Mouse (Mus musculus): ENCODE results near the gene Dpm3. TPM values are rescaled to one million over a fixed set of nuclear protein-coding genes. Genes with fewer than 3 reads are reported as not detected.
A peak's percentile ranks its signal among the peaks of the same experiment; 100 is the strongest.

The Dpm3 gene
- polyA plus RNA-seq, 1 experiment from 2014 or later: 122 TPM

DNA sequence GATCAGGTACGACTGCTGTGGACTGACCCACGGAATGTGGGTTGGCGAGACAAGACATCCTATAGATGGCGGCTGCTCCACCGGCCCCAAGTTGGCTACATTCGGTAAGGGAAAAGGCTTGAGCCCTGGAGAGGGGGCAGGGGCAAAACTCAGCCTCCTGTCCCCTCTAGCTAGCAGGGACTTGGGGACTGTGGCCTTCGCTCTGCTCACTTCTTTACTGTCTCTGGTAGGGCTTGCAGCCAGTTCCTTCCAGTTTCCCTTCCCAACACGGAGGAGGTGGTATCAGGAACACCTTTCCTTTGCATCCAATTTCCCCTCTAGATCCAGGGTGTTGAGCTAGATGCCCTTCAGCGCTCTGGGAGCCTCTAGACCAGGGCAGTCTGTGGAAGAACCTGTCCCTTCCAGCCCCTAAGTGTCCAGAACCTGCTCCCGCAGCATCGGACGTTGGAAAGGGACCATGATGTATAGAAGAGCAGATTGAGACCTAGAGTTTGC, 33.8 kb upstream of the Dpm3 start:
- WGBS: 53% methylated on average over 12 of the region's 12 CpGs

DNA sequence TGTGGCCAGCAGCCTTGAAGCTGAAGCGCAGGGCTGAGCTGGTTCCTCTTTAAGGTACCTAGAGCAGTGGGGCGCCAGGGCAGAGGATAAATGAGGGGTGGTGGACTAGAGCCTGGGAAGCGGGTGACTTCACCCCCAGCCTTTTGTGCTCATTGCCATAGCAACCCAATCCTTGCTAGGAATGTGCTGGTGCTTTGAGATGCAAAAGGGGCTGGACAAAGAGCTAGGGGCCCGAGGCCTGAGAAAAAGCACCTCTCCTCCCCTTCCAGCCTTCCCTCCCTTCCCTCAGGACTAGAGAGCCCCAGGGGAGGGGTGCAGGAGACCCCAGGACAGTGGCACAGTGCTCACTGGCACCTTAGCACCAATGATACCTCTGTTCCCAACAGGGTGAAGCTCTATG, 33.2 kb upstream of the Dpm3 start:
- Histone ChIP-seq H3K27me3 (peaks cover 12% of the 10 kb centered on the region; the same call in 1 of the 2 replicates), H3K27ac (peak overlapping the region; percentile 91), H3K36me3 (no peaks in the 10 kb centered on the region), H3K4me3 (peak overlapping the region; percentile 46), H3K9me3 (no peaks in the 10 kb centered on the region), H3K4me2 (peak overlapping the region; percentile 83), H3K4me1 (peaks cover 28% of the 10 kb centered on the region), H3K9ac (peak overlapping the region; percentile 46; the same call in 1 of the 2 replicates)
- no peak for ATAC-seq (ENCODE audit: borderline replicate concordance, extremely low read depth, low FRiP score, low TSS enrichment)
- WGBS: 43% methylated on average over 4 of the region's 4 CpGs

More for the DNA sequence above, 33.8 kb upstream of the Dpm3 start:
- Histone ChIP-seq H3K4me1 (peaks cover 25% of the 10 kb centered on the region), H3K27me3 (peaks cover 10% of the 10 kb centered on the region; the same call in 1 of the 2 replicates), H3K9me3 (no peaks in the 10 kb centered on the region), H3K27ac (peak overlapping the region; percentile 91), H3K4me3 (peak overlapping the region; percentile 46), H3K36me3 (no peaks in the 10 kb centered on the region), H3K4me2 (peak overlapping the region; percentile 83), H3K9ac (no peak overlapping the region)
- no peak for ATAC-seq (ENCODE audit: borderline replicate concordance, extremely low read depth, low FRiP score, low TSS enrichment)

DNA sequence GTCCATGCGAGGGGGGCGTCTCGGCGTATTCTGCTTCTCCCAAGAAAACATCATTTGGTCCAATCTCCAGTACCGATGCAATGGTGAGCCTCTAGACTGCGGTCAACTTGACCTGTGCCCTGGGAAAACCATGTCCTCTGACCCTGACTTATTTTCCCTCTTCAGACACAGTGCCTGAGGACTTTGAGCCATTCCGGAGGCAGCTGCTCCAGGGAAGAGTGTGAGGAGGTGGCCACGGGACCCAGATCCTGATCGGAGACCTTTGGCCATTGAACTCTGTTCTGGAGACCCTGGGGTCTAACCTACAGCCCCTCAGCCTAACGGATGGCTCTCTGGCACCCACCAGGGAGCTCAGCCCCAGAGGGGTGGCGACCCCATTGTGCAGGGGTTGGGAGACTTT, 32.8 kb upstream of the Dpm3 start:
- Histone ChIP-seq H3K4me1 (peaks cover 29% of the 10 kb centered on the region), H3K36me3 (no peaks in the 10 kb centered on the region), H3K4me2 (peak overlapping the region; percentile 83), H3K27ac (peak overlapping the region; percentile 91), H3K4me3 (peak overlapping the region; percentile 46), H3K27me3 (peaks cover 13% of the 10 kb centered on the region; the same call in 1 of the 2 replicates), H3K9ac (peak overlapping the region; percentile 46), H3K9me3 (no peaks in the 10 kb centered on the region)
- no peak for ATAC-seq (ENCODE audit: borderline replicate concordance, extremely low read depth, low FRiP score, low TSS enrichment)
- WGBS: 36% methylated on average over 11 of the region's 11 CpGs

DNA sequence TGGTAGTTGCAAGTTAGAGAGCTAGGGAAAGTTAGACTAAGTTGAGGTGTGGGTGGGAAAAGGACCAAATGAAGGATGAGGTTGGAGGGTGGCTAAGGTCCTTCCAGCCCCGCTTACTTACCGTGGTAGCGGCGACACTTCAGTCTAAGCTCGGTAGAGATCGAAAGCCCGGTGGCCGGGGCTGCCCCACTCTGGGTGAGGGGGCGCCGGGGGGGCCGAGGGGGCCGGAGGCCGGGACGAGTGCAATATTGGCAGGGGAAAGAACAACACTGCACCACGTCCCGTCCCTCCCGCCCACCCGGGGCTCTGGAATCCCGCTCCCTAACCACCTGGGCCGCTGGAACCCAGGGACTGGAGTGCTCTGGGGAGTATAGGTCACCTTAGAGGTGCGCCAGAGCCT, 32.3 kb upstream of the Dpm3 start, which contains the start of gene Mtx1:
Mtx1 (minus strand) TSS at position 189 of the 400 bp plus-strand sequence.
- WGBS: 1% methylated on average over 21 of the region's 21 CpGs
- no peaks in the 10 kb centered on the region for H3K36me3 ChIP-seq
- H3K4me1 ChIP-seq: peaks cover 34% of the 10 kb centered on the region
- peaks cover 13% of the 10 kb centered on the region; the same call in 1 of the 2 replicates for H3K27me3 ChIP-seq
- peak within 1 kb of the TSS; percentile 46 for H3K4me3 ChIP-seq
- peak within 1 kb of the TSS; percentile 91 for H3K27ac ChIP-seq
- ATAC-seq (ENCODE audit: borderline replicate concordance, extremely low read depth, low FRiP score, low TSS enrichment): no peak
- no peaks in the 10 kb centered on the region for H3K9me3 ChIP-seq
- H3K4me2 ChIP-seq: peak within 1 kb of the TSS; percentile 83
- peak within 1 kb of the TSS; percentile 46 for H3K9ac ChIP-seq

DNA sequence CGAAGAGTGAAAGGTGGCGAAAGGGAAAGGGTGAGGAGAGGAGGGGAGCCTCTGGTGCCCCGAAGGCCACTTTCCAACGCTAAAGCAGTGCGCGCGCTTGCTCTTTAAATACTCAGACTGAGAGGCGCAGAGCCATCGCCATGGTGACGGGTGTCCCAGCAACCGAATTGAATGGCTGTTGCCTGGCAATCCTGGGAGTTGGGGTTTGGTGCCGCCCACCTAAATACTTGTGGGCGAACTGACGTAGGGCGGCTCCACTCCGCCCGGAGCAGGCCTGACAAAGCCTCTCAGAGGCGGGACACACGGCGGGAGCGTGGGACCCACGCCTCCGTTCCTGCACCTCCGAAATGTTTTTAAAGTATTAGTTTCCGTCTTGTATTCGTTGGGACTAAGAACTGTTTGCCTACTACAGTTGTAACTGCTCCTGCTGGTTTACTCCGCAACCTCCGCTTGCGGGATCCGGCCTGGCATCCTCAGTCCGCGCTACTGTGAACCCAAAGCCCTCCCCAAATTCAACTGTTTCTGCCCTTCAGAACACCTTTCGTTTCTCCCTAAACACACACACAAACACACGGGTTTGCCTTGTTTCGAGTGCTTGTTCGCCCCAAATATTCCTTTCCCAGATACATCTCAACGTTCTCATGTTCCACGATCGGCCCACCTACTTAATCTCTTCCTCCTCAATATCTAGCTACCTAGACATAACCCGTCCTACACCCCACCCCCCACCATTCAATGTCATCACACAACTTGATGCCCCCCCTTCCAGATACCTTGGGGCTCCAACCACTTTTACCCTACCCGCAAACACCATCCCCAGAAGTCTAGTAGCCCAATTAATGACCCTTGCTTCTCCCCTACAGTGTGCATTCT, 31.6 kb upstream of the Dpm3 start:
- Histone ChIP-seq H3K4me3 (peak overlapping the region; percentile 46), H3K36me3 (no peaks in the 10 kb centered on the region), H3K9me3 (no peaks in the 10 kb centered on the region), H3K27ac (peak overlapping the region; percentile 91), H3K27me3 (peaks cover 13% of the 10 kb centered on the region; the same call in 1 of the 2 replicates), H3K4me1 (peaks cover 35% of the 10 kb centered on the region), H3K9ac (peak overlapping the region; percentile 46), H3K4me2 (peak overlapping the region; percentile 83)
- ATAC-seq (ENCODE audit: borderline replicate concordance, extremely low read depth, low FRiP score, low TSS enrichment): peak; percentile 73
- WGBS: 5% methylated on average over 41 of the region's 41 CpGs

DNA sequence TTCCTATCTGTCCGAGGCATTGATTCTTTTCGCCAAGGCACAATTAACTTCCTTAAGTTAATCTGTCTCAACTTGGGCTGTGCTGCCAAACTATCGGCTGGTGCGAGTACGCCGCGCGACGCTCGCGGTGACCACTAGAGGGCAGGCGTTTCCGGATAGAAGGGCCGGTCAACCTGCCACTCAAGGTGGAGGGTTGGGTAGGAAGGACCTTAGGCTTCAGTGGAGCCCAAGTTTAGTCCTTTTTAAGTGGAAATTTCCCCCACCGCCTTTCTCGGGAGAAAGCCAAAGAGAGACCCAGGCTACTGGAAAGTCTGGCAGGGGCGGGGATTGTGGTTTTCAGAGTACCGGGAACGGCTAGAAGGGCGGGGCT, 31.0 kb upstream of the Dpm3 start:
- Histone ChIP-seq H3K4me1 (peaks cover 40% of the 10 kb centered on the region), H3K27me3 (peaks cover 13% of the 10 kb centered on the region; the same call in 1 of the 2 replicates), H3K9me3 (no peaks in the 10 kb centered on the region), H3K27ac (peak overlapping the region; percentile 91), H3K4me2 (peak overlapping the region; percentile 83), H3K9ac (peak overlapping the region; percentile 46; the same call in 1 of the 2 replicates), H3K4me3 (peak overlapping the region; percentile 46), H3K36me3 (no peaks in the 10 kb centered on the region)
- WGBS: under 1% methylated on average over 20 of the region's 20 CpGs
- ATAC-seq (ENCODE audit: borderline replicate concordance, extremely low read depth, low FRiP score, low TSS enrichment): peak; percentile 20; the same call in 1 of the 2 replicates

DNA sequence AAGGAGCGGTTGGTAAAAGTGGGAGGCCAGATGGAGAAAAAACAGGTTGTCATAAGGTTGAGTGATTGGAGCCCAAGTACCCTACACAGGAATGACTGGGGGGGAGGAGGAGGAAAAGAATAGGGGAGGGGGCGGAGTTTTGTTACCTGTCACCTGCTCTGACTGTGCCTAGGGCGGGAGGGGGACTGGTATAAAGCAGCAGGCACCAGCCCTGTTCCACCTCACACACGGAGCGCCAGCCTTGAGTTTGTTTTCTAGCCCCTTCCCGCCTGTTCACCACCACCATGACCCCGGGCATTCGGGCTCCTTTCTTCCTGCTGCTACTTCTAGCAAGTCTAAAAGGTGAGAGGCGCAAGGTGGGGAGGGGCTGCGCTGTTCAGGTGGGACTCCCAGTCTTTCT, 30.3 kb upstream of the Dpm3 start, which contains the start of gene Muc1:
Muc1 (plus strand) TSS at position 222 of the 400 bp plus-strand sequence.
- Histone ChIP-seq H3K27ac (peak within 1 kb of the TSS; percentile 91), H3K36me3 (no peaks in the 10 kb centered on the region), H3K9ac (peak within 1 kb of the TSS; percentile 46), H3K9me3 (no peaks in the 10 kb centered on the region), H3K4me1 (peaks cover 47% of the 10 kb centered on the region), H3K4me3 (peak within 1 kb of the TSS; percentile 46), H3K4me2 (peak within 1 kb of the TSS; percentile 83), H3K27me3 (peaks cover 13% of the 10 kb centered on the region; the same call in 1 of the 2 replicates)
- WGBS: 24% methylated on average over 9 of the region's 10 CpGs
- ATAC-seq (ENCODE audit: borderline replicate concordance, extremely low read depth, low FRiP score, low TSS enrichment): peak; percentile 13; the same call in 1 of the 2 replicates

DNA sequence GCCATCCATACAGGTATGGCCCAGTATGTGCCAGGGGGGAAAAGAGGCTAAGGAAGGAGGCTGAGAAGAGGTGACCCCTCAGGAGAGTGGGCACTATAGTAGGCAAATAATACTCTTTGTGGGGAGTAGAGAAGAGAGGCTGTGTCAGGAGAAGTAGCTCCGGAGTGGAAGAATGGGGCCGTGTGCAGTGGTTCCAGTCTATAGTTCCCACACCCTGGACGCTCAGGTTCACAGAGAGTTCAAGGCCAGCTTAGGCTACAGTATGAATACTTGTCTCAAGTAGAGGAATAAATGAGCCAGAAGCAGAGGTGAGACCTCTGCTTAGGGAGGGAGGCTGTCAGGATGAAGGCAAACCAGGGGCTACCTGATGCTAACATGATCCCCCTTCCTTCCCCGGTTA, 29.9 kb upstream of the Dpm3 start:
- Histone ChIP-seq H3K9ac (peak overlapping the region; percentile 18; the same call in 1 of the 2 replicates), H3K27me3 (peaks cover 13% of the 10 kb centered on the region; the same call in 1 of the 2 replicates), H3K4me3 (peak overlapping the region; percentile 46), H3K9me3 (no peaks in the 10 kb centered on the region), H3K4me2 (peak overlapping the region; percentile 83), H3K36me3 (no peaks in the 10 kb centered on the region), H3K4me1 (peaks cover 51% of the 10 kb centered on the region), H3K27ac (peak overlapping the region; percentile 91)
- no peak for ATAC-seq (ENCODE audit: borderline replicate concordance, extremely low read depth, low FRiP score, low TSS enrichment)
- 41% methylated on average over 4 of the region's 4 CpGs for WGBS

DNA sequence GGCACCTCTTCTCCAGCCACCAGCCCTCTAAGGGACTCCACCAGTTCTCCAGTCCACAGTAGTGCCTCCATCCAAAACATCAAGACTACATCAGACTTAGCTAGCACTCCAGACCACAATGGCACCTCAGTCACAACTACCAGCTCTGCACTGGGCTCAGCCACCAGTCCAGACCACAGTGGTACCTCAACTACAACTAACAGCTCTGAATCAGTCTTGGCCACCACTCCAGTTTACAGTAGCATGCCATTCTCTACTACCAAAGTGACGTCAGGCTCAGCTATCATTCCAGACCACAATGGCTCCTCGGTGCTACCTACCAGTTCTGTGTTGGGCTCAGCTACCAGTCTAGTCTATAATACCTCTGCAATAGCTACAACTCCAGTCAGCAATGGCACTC, 28.6 kb upstream of the Dpm3 start:
- no peaks in the 10 kb centered on the region for H3K36me3 ChIP-seq
- H3K27ac ChIP-seq: no peak overlapping the region
- ATAC-seq (ENCODE audit: borderline replicate concordance, extremely low read depth, low FRiP score, low TSS enrichment): no peak
- WGBS: 61% methylated on average over 2 of the region's 2 CpGs
- no peak overlapping the region for H3K9ac ChIP-seq
- peak overlapping the region; percentile 46 for H3K4me3 ChIP-seq
- peak overlapping the region; percentile 83 for H3K4me2 ChIP-seq
- peaks cover 13% of the 10 kb centered on the region; the same call in 1 of the 2 replicates for H3K27me3 ChIP-seq
- peaks cover 49% of the 10 kb centered on the region for H3K4me1 ChIP-seq
- no peaks in the 10 kb centered on the region for H3K9me3 ChIP-seq

DNA sequence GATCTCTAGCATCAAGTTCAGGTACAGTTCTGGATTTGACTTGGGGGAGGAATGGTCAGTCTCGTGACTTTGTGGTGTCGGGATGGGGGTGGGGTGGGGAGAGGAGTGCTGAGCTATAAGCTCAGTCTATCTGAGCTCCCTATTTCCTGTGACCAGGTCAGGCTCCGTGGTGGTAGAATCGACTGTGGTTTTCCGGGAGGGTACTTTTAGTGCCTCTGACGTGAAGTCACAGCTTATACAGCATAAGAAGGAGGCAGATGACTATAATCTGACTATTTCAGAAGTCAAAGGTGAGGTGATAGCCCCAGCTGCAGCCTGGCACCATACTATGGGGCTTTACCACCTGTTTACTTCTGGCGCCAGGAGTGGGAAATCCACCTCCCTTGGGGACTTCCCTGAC, 27.8 kb upstream of the Dpm3 start:
- Histone ChIP-seq H3K4me1 (peaks cover 49% of the 10 kb centered on the region), H3K4me2 (peak overlapping the region; percentile 83)

DNA sequence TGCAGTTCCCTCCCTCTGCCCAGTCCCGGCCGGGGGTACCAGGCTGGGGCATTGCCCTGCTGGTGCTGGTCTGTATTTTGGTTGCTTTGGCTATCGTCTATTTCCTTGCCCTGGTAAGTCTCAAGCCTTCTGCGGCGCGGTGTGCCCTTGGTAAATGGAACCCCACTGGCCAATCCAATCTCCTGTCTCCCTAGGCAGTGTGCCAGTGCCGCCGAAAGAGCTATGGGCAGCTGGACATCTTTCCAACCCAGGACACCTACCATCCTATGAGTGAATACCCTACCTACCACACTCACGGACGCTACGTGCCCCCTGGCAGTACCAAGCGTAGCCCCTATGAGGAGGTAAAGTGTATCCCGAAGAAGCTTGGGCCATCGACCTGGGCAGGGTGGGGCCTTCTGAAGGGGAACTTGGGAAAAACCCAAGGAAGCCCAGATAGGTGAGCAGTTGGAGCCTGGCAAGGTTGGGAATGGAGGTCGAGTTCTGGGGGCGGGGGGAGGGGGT, 27.3 kb upstream of the Dpm3 start:
- Histone ChIP-seq H3K36me3 (no peaks in the 10 kb centered on the region), H3K4me2 (peak overlapping the region; percentile 83), H3K9me3 (no peaks in the 10 kb centered on the region), H3K27ac (peak overlapping the region; percentile 86), H3K9ac (peak overlapping the region; percentile 17; the same call in 1 of the 2 replicates), H3K4me3 (peak overlapping the region; percentile 46), H3K27me3 (peaks cover 13% of the 10 kb centered on the region; the same call in 1 of the 2 replicates), H3K4me1 (peaks cover 44% of the 10 kb centered on the region)
- ATAC-seq (ENCODE audit: borderline replicate concordance, extremely low read depth, low FRiP score, low TSS enrichment): no peak
- WGBS: 64% methylated on average over 16 of the region's 16 CpGs

More for the DNA sequence above, 27.8 kb upstream of the Dpm3 start:
- H3K9me3 ChIP-seq: no peaks in the 10 kb centered on the region
- no peak for ATAC-seq (ENCODE audit: borderline replicate concordance, extremely low read depth, low FRiP score, low TSS enrichment)
- H3K9ac ChIP-seq: peak overlapping the region; percentile 17; the same call in 1 of the 2 replicates
- peak overlapping the region; percentile 46 for H3K4me3 ChIP-seq
- peak overlapping the region; percentile 86 for H3K27ac ChIP-seq
- peaks cover 13% of the 10 kb centered on the region; the same call in 1 of the 2 replicates for H3K27me3 ChIP-seq
- no peaks in the 10 kb centered on the region for H3K36me3 ChIP-seq
- 43% methylated on average over 7 of the region's 7 CpGs for WGBS

Measured in lung, embryonic 15.5 days (tissue).